Mouse (Mus musculus): ENCODE results near the gene Med4.

Med4 gene

DNA sequence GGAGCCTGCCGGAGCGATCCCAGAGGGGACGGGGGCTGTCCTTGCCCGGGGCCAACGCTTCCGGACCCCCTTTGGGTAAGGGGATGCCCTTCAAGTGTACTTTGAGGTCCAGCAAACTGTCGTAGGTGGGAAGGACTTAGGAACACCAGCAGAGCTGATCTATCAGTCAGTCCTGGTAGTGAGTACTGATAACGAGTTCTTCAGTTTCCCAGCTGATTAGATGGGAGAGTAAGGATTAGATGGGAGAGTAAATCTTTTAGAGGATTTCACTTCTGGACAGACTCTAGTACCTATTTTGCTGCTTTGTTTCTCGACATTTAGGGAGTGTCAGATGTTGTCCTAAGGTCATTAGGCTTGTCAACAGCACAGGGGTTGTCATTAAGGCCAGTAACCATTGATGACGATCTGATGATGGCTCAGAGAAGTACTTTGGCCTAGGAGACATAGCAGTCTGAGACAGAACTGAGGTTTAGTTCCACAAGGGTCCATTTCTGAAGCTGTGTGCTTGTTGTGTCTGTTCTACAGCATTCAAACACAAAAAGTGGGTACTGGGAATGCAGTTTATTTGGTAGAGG is 43.4 kb downstream of the Med4 start:
- TF ChIP-seq POU5F1 (IDR thresholded peaks at IDR 0.05; ENCODE audit: borderline replicate concordance, low read length) (no peak), NANOG (IDR thresholded peaks at IDR 0.05; ENCODE audit: borderline replicate concordance, low read length) (no peak)
- H3K4me1 ChIP-seq (replicated peaks; ENCODE audit: low read depth, low read length): peaks cover 35% of the 10 kb centered on the region
- H3K4me3 ChIP-seq (replicated peaks; ENCODE audit: low read length): peak overlapping the region; percentile 98
- H3K36me3 ChIP-seq (ENCODE audit: insufficient read depth, low read length): peaks cover 18% of the 10 kb centered on the region
- no peaks in the 10 kb centered on the region for H3K27me3 ChIP-seq (ENCODE audit: insufficient read depth, low read length)
- H3K9me3 ChIP-seq (ENCODE audit: low read length): no peaks in the 10 kb centered on the region

Measured in E14TG2a.4 (cell line).